Mouse (Mus musculus): ENCODE data around the gene Sgsm1. TPM values are rescaled to one million over a fixed set of nuclear protein-coding genes. Genes with fewer than 3 reads are reported as not detected.

The Sgsm1 gene
- polyA plus RNA-seq, 1 experiment, result 1.8 TPM

- no peak for TF ChIP-seq CTCF (IDR thresholded peaks at IDR 0.05; ENCODE audit: control insufficient read depth, insufficient read depth, insufficient replicate concordance, low read depth, low read length)
- TF ChIP-seq POLR2A (IDR thresholded peaks at IDR 0.05; ENCODE audit: control insufficient read depth, low read depth, low read length), result no peak; the same call in 1 of the 2 replicates
- H3K27me3 ChIP-seq (ENCODE audit: control insufficient read depth, insufficient read depth, low read length), result no peaks in the 10 kb centered on the region
- H3K4me1 ChIP-seq (ENCODE audit: control insufficient read depth, insufficient read depth, low read length), result peaks cover 10% of the 10 kb centered on the region
- peak overlapping the region; percentile 10 for H3K4me3 ChIP-seq (ENCODE audit: control insufficient read depth, low read depth, low read length)
- no peak overlapping the region for H3K27ac ChIP-seq (ENCODE audit: control insufficient read depth, insufficient read depth, low read depth, low read length)
- H3K36me3 ChIP-seq (ENCODE audit: control insufficient read depth, insufficient read depth, low read length), result no peaks in the 10 kb centered on the region; the same call in 1 of the 2 replicates
Measured at GRCm38 (mm10) chr5:113323784-113324638, 13.4 kb upstream of the Sgsm1 start.

- Histone ChIP-seq H3K4me3 (ENCODE audit: control insufficient read depth, low read depth, low read length) (no peak overlapping the region), H3K27ac (ENCODE audit: control insufficient read depth, insufficient read depth, low read depth, low read length) (no peak overlapping the region), H3K36me3 (ENCODE audit: control insufficient read depth, insufficient read depth, low read length) (no peaks in the 10 kb centered on the region), H3K27me3 (ENCODE audit: control insufficient read depth, insufficient read depth, low read length) (no peaks in the 10 kb centered on the region), H3K4me1 (ENCODE audit: control insufficient read depth, insufficient read depth, low read length) (peaks cover 7% of the 10 kb centered on the region; the same call in 1 of the 2 replicates)
- TF ChIP-seq POLR2A (IDR thresholded peaks at IDR 0.05; ENCODE audit: control insufficient read depth, low read depth, low read length) (no peak), CTCF (IDR thresholded peaks at IDR 0.05; ENCODE audit: control insufficient read depth, insufficient read depth, insufficient replicate concordance, low read depth, low read length) (peak; percentile 94; the same call in 1 of the 2 replicates)
Measured at GRCm38 (mm10) chr5:113313998-113314397, 3.4 kb upstream of the Sgsm1 start.

- no peak overlapping the region for H3K4me3 ChIP-seq (ENCODE audit: control insufficient read depth, low read depth, low read length)
- H3K27me3 ChIP-seq (ENCODE audit: control insufficient read depth, insufficient read depth, low read length), result no peaks in the 10 kb centered on the region
- peaks cover 13% of the 10 kb centered on the region for H3K4me1 ChIP-seq (ENCODE audit: control insufficient read depth, insufficient read depth, low read length)
- no peak overlapping the region for H3K27ac ChIP-seq (ENCODE audit: control insufficient read depth, insufficient read depth, low read depth, low read length)
- no peak for TF ChIP-seq CTCF (IDR thresholded peaks at IDR 0.05; ENCODE audit: control insufficient read depth, insufficient read depth, insufficient replicate concordance, low read depth, low read length)
- TF ChIP-seq POLR2A (IDR thresholded peaks at IDR 0.05; ENCODE audit: control insufficient read depth, low read depth, low read length), result no peak
- H3K36me3 ChIP-seq (ENCODE audit: control insufficient read depth, insufficient read depth, low read length), result no peaks in the 10 kb centered on the region
Measured at GRCm38 (mm10) chr5:113309491-113310376, 852 bp downstream of the Sgsm1 start.

- no peak overlapping the region for H3K27ac ChIP-seq (ENCODE audit: control insufficient read depth, insufficient read depth, low read depth, low read length)
- H3K27me3 ChIP-seq (ENCODE audit: control insufficient read depth, insufficient read depth, low read length), result no peaks in the 10 kb centered on the region
- H3K36me3 ChIP-seq (ENCODE audit: control insufficient read depth, insufficient read depth, low read length), result no peaks in the 10 kb centered on the region
- no peak for TF ChIP-seq POLR2A (IDR thresholded peaks at IDR 0.05; ENCODE audit: control insufficient read depth, low read depth, low read length)
- TF ChIP-seq CTCF (IDR thresholded peaks at IDR 0.05; ENCODE audit: control insufficient read depth, insufficient read depth, insufficient replicate concordance, low read depth, low read length), result no peak
- peak overlapping the region; percentile 50 for H3K4me3 ChIP-seq (ENCODE audit: control insufficient read depth, low read depth, low read length)
- H3K4me1 ChIP-seq (ENCODE audit: control insufficient read depth, insufficient read depth, low read length), result peaks cover 14% of the 10 kb centered on the region
Measured at GRCm38 (mm10) chr5:113306750-113307477, 3.7 kb downstream of the Sgsm1 start.

GRCm38 (mm10) chr5:113304527-113304926 is 6.1 kb downstream of the Sgsm1 start:
- Histone ChIP-seq H3K27ac (ENCODE audit: control insufficient read depth, insufficient read depth, low read depth, low read length) (no peak overlapping the region), H3K4me3 (ENCODE audit: control insufficient read depth, low read depth, low read length) (no peak overlapping the region)
- TF ChIP-seq POLR2A (IDR thresholded peaks at IDR 0.05; ENCODE audit: control insufficient read depth, low read depth, low read length), result no peak
- no peak for TF ChIP-seq CTCF (IDR thresholded peaks at IDR 0.05; ENCODE audit: control insufficient read depth, insufficient read depth, insufficient replicate concordance, low read depth, low read length)

GRCm38 (mm10) chr5:113301841-113302240 is 8.7 kb downstream of the Sgsm1 start:
- Histone ChIP-seq H3K27ac (ENCODE audit: control insufficient read depth, insufficient read depth, low read depth, low read length) (no peak overlapping the region), H3K27me3 (ENCODE audit: control insufficient read depth, insufficient read depth, low read length) (no peaks in the 10 kb centered on the region), H3K36me3 (ENCODE audit: control insufficient read depth, insufficient read depth, low read length) (no peaks in the 10 kb centered on the region), H3K4me3 (ENCODE audit: control insufficient read depth, low read depth, low read length) (no peak overlapping the region), H3K4me1 (ENCODE audit: control insufficient read depth, insufficient read depth, low read length) (peaks cover 10% of the 10 kb centered on the region)
- TF ChIP-seq POLR2A (IDR thresholded peaks at IDR 0.05; ENCODE audit: control insufficient read depth, low read depth, low read length), result no peak
- no peak for TF ChIP-seq CTCF (IDR thresholded peaks at IDR 0.05; ENCODE audit: control insufficient read depth, insufficient read depth, insufficient replicate concordance, low read depth, low read length)

More at GRCm38 (mm10) chr5:113304527-113304926, 6.1 kb downstream of the Sgsm1 start:
- H3K27me3 ChIP-seq (ENCODE audit: control insufficient read depth, insufficient read depth, low read length), result no peaks in the 10 kb centered on the region
- H3K4me1 ChIP-seq (ENCODE audit: control insufficient read depth, insufficient read depth, low read length), result peaks cover 14% of the 10 kb centered on the region
- no peaks in the 10 kb centered on the region for H3K36me3 ChIP-seq (ENCODE audit: control insufficient read depth, insufficient read depth, low read length)

All from testis, adult 2 months (tissue).